Mouse (Mus musculus) hindlimb bud, embryonic 11.5 days (tissue): ENCODE measurements around the gene Arhgef10l.

ENCODE experiments used
- DNase-seq: peaks from one replicate; pipeline ENCODE4 v3.0.0-alpha.2; 2012; ENCODE audit warnings: low read depth, low spot score; ENCODE audit errors: extremely low spot score

Gene Arhgef10l

GRCm38 (mm10) chr4:140665760-140666159 is at the start of gene Arhgef10l:
TSS of gene Arhgef10l (minus strand) at chr4:140666012.
- no peak for DNase-seq

- DNase-seq: no peak
These were observed 48.8 kb upstream of the Arhgef10l start for GRCm38 (mm10) chr4:140714586-140714985.

- no peak for DNase-seq
These were observed 47.9 kb upstream of the Arhgef10l start for GRCm38 (mm10) chr4:140713480-140714365.

- no peak for DNase-seq
These were observed 45.5 kb upstream of the Arhgef10l start for GRCm38 (mm10) chr4:140711360-140711759.

DNA sequence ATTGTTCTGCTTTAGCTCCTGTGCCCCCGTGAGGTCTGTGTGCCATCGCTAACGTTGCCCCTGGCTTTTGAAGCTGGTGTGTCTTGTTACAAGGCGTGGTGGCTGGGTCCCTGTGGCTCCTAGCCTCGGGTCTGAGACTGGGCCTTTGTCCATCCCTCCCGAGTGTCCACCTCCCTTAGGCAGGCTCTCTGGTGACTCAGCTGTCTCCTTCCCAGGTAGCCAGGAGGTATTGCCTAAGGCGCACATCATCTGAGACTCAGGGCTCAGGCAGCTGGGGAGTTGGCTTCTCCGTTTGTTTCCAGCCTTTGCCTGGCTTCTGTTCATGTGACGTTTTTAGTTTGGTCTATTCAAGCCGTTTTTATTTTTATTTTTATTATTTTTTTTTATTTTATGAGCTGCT is 45.0 kb upstream of the Arhgef10l start:
- DNase-seq: no peak

DNA sequence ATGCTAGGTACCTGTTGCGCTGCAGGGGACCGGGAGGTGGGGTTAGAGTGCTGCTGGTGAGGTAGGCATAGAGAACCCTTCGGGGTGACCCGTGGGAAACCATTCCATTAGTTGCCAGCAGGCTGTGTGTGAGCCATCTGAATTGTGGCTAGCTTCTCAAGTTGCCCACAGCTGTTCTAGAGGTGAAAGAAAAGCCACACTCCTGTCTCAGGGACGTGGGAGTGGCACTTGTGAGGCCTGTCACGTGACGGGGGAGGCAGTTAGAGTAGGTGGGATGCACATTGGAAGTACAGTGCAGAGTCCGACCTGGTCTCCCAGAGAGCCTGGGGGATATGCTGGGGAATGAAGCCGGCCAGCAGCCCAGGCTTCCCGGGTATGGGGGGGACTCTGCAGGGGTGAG is 43.8 kb upstream of the Arhgef10l start:
- no peak for DNase-seq

DNA sequence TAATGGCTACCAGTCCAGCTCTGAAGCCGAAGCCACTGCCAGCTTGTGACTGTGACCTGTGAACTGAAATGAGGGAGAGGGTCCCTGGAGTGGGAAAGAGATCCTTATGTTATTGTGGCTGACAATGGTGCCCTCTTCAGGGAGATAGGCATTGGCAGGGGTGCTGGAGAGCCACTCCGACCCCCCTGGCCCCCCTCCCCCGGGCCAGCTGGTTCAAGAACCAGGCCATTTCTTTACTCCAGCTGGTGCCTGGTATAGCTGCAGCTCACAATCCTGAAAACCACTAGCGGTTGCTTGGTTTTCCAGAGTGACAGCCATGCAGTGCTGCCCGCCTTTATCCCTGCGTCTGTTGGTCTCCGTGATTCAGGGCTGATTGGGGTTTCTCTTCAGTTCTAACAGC is 43.3 kb upstream of the Arhgef10l start:
- DNase-seq: no peak

GRCm38 (mm10) chr4:140708297-140708927 is 42.6 kb upstream of the Arhgef10l start:
- no peak for DNase-seq

- no peak for DNase-seq
These were observed 41.8 kb upstream of the Arhgef10l start for GRCm38 (mm10) chr4:140707615-140708014.

DNA sequence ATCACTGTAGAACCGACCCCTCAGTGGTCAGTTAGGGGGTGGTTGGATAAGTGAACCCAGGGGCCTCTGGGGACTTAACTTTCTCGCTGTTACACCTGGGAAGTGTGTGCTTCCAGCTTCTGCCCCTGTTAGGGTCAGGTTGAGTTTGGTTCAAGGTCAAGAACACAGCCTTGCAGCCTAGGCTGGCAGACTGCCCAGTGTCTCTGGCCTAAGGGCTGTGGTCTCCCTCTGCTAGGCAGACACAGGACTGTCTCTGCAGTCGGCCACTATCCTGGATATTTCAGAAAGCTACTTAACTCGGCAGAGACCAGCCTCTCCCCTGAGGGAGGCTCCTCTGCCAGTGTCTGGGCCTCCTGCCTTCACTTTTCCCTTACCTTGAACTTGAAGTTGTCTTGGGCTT is 38.4 kb upstream of the Arhgef10l start:
- no peak for DNase-seq

DNA sequence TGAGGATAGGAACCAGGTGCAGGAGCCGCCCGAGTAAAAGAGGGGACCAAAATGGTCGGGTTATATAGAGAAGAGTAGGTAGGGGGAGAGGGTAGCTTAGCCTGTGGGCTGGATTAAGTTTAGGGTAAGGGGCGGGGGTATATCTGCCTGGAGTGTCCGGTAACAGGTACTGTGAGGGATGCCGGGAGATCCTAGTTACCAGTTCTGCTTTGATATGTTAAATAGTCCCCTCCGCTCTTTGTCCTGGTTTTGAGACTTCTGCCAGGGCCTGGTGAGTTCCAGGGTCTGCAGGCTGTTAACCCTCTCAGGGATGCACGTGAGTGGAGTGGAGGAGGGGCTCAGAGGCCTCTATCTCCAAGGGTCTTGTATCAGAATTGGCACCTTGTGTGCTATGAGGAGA is 37.8 kb upstream of the Arhgef10l start:
- no peak for DNase-seq

GRCm38 (mm10) chr4:140702611-140703327 is 37.0 kb upstream of the Arhgef10l start:
- DNase-seq: no peak

- DNase-seq: no peak
These were observed 36.1 kb upstream of the Arhgef10l start for GRCm38 (mm10) chr4:140701716-140702561.

DNA sequence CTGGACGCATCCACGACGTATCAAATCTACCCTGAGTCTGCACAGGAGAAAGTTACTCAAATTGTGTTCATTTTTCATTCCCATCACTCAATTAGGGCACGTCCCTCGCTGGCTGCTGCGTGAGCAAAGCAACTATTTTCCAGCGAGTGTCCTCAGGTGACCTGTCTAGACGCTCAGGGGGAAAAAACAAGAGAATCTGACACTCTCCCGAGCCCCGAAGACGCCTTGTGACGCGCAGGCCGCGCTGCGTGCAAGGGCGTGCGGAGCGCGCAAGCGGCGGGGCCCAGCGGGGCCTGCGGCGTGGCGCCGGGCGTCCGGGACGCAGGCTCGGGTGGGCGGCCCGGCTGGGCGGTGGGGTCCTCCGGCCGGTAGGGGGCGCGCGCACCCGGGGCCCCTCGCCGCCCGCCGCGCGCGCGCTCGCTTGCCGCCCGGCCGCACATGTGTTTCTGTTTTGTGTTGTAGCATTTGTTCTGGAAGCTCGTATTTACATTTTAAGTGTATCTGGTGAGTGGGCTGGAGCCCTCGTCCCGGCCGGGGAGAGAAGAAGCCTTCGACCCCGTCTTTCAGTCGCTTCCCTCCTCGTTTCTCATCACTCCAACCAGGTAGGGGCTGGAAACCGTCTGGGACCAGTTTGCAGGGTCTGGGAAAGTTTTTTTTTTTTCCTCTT is 35.4 kb upstream of the Arhgef10l start:
- DNase-seq: no peak

DNA sequence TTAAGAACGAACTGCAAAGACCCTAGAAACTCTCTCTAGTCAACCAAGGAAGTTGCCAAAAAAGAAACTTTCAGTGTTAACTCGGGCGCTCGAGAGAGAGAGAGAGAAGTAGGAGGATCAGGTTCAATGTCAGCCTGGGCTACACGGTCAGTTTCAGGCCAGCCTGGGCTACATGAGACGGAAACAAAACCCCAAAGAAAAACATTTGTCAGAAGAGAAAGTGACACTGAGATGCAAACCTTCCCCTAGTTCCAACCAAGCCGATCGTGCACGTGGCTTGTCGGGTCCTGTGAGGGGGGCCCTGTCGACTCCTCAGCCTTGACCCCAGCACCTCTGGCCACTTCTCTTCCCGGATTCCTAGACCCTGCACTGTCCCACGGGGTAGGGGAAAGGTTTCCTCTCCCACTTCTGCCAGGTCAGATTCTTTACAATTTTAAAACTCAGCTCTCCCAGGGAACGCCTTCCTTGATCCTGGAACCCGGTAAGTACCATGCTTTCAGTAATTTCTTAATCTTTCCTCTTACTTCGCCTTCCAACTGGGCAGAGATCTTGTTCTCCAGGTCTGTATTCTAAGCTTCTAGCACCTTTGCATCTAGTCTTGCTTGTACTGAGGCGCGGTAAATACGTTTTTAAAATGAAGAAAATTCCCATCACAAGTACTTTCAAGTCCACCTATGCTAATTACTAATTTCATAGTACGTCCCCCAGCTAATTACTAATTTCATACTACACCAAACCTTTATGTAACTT is 34.6 kb upstream of the Arhgef10l start, which contains the start of gene Rcc2:
Gene Rcc2, plus strand, starts transcription at position 273 of the 750 bp plus-strand sequence.
- DNase-seq: no peak

GRCm38 (mm10) chr4:140699441-140700127 is 33.8 kb upstream of the Arhgef10l start:
- DNase-seq: no peak

DNA sequence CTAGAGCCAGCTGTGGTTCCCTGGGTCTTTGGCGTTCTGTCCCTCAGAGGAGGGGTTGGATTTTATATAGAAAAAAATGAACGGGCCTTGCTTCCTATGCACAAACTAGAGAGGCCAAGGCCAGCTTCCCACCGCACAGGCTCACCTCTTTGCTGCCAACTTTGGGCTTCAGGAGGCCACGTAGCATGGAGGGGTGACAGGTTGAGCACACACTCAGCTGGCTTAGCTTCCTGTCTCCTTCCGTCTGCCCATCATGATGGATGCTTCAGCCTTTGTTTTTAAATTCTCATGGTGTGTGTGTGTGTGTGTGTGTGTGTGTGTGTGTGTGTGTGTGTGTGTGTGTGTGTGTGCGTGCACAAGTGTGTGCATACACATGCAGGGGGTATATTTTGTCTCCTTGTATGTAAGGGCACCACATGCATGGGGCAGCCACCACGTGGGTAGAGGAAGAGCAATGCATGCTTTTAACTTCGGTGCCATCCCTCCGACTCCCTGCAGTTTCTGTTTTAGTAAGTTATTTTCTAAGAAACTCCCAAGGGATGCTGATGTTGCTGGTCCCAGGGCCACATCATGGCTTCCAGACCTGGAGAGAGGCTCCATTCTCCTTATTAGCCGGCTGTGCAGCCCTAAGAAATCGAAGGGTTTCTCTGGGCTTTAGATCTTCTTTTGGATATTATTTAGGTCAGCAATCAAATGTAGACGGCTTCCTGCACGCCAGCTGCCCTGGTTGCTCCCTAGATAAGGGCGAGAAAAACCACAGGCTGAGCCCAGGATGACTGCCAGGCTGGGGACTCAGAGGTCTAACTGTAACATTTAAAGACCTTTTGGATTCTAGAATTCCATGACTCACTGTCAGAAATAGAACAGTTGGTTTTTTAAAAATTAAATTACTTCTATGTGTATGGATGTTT is 30.1 kb upstream of the Arhgef10l start:
- no peak for DNase-seq

DNA sequence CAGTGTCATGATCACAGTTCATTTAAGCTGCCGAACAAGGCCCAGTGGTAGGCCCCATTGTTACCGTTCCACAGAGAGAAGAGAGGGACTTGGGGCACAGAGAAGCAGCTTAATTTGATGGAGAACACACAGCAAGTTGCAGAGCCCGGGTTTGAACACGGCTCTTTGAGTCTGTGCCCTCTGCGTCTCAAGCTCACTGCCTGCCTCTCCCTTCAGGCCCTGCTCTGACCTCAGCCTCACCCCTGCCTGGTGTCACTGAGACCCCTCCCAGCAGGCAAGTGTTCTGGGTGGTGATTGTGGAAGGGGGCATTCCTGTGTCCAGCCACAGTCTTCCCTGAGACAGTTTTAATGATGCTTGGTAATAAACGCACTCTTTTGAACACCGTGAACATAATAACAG is 29.3 kb upstream of the Arhgef10l start:
- no peak for DNase-seq
